Mouse (Mus musculus): ENCODE results near the gene Syt5. TPM values are rescaled to one million over a fixed set of nuclear protein-coding genes. Genes with fewer than 3 reads are reported as not detected.

Gene Syt5
- total RNA-seq, 1 experiment: 3.0 TPM

GRCm38 (mm10) chr7:4513829-4514712 is 33.3 kb downstream of the Syt5 start:
- in situ Hi-C loops (cut with MboI; ENCODE audit: low sequenced_read_pairs in 2 of 2, unreplicated experiment in 2 of 2): no loop called here
- Histone ChIP-seq H3K27ac (ENCODE audit: insufficient read depth, low read depth, low read length, poor library complexity, severe bottlenecking) (no peak overlapping the region), H3K9ac (ENCODE audit: insufficient read depth, low read depth, low read length, poor library complexity, severe bottlenecking) (peak overlapping the region; percentile 25; the same call in 1 of the 2 replicates), H3K4me3 (ENCODE audit: insufficient read depth in 1 of 2, low read depth in 1 of 2, low read length in 2 of 2, poor library complexity in 1 of 2, severe bottlenecking in 1 of 2) (no peak overlapping the region), H3K36me3 (ENCODE audit: control insufficient read depth, insufficient read depth, low read length, poor library complexity, severe bottlenecking) (no peaks in the 10 kb centered on the region), H3K9me3 (ENCODE audit: control insufficient read depth, insufficient read depth, low read depth, low read length) (no peaks in the 10 kb centered on the region), H3K4me1 (ENCODE audit: control insufficient read depth in 2 of 2, insufficient read depth in 2 of 2, low read length in 2 of 2, poor library complexity in 1 of 2) (peaks cover 2 to 22% of the 10 kb centered on the region in 2 experiments; a peak in 3 of 4 replicates)
- TF ChIP-seq ZC3H11A (IDR thresholded peaks at IDR 0.05; ENCODE audit: borderline replicate concordance, low read depth, low read length) (no peak), HCFC1 (IDR thresholded peaks at IDR 0.05; ENCODE audit: borderline replicate concordance, insufficient read depth, low read length) (no peak), MAFK (IDR thresholded peaks at IDR 0.05; ENCODE audit: insufficient read depth, low read depth, low read length) (no peak), ZNF384 (IDR thresholded peaks at IDR 0.05; ENCODE audit: low read depth, low read length) (no peak), CHD2 (IDR thresholded peaks at IDR 0.05; ENCODE audit: low read depth, low read length) (no peak)
- no peak for DNase-seq (ENCODE audit: low read depth, low spot score)

- Histone ChIP-seq H3K9me3 (ENCODE audit: control insufficient read depth, insufficient read depth, low read depth, low read length) (no peaks in the 10 kb centered on the region), H3K9ac (ENCODE audit: insufficient read depth, low read depth, low read length, poor library complexity, severe bottlenecking) (peak overlapping the region; percentile 25; the same call in 1 of the 2 replicates), H3K4me3 (ENCODE audit: insufficient read depth in 1 of 2, low read depth in 1 of 2, low read length in 2 of 2, poor library complexity in 1 of 2, severe bottlenecking in 1 of 2) (no peak overlapping the region), H3K4me1 (ENCODE audit: control insufficient read depth in 2 of 2, insufficient read depth in 2 of 2, low read length in 2 of 2, poor library complexity in 1 of 2) (peaks cover 2 to 30% of the 10 kb centered on the region in 2 experiments; a peak in 3 of 4 replicates), H3K27ac (ENCODE audit: insufficient read depth, low read depth, low read length, poor library complexity, severe bottlenecking) (no peak overlapping the region), H3K36me3 (ENCODE audit: control insufficient read depth, insufficient read depth, low read length, poor library complexity, severe bottlenecking) (no peaks in the 10 kb centered on the region)
- no peak for DNase-seq (ENCODE audit: low read depth, low spot score)
- no peak for TF ChIP-seq CHD2 (IDR thresholded peaks at IDR 0.05; ENCODE audit: low read depth, low read length)
- TF ChIP-seq ZNF384 (IDR thresholded peaks at IDR 0.05; ENCODE audit: low read depth, low read length): peak; percentile 83
- in situ Hi-C loops (cut with MboI; ENCODE audit: low sequenced_read_pairs in 2 of 2, unreplicated experiment in 2 of 2): no loop called here
Observed at GRCm38 (mm10) chr7:4513236-4513635, 34.1 kb downstream of the Syt5 start.

- no peak for DNase-seq (ENCODE audit: low read depth, low spot score)
- Histone ChIP-seq H3K36me3 (ENCODE audit: control insufficient read depth, insufficient read depth, low read length, poor library complexity, severe bottlenecking) (no peaks in the 10 kb centered on the region), H3K27ac (ENCODE audit: insufficient read depth, low read depth, low read length, poor library complexity, severe bottlenecking) (no peak overlapping the region), H3K4me1 (ENCODE audit: control insufficient read depth in 2 of 2, insufficient read depth in 2 of 2, low read length in 2 of 2, poor library complexity in 1 of 2) (peaks cover 2 to 29% of the 10 kb centered on the region in 2 experiments; a peak in 3 of 4 replicates), H3K9me3 (ENCODE audit: control insufficient read depth, insufficient read depth, low read depth, low read length) (no peaks in the 10 kb centered on the region), H3K9ac (ENCODE audit: insufficient read depth, low read depth, low read length, poor library complexity, severe bottlenecking) (no peak overlapping the region), H3K4me3 (ENCODE audit: insufficient read depth in 1 of 2, low read depth in 1 of 2, low read length in 2 of 2, poor library complexity in 1 of 2, severe bottlenecking in 1 of 2) (no peak overlapping the region)
- in situ Hi-C loops (cut with MboI; ENCODE audit: low sequenced_read_pairs in 2 of 2, unreplicated experiment in 2 of 2): no loop called here
- TF ChIP-seq CHD2 (IDR thresholded peaks at IDR 0.05; ENCODE audit: low read depth, low read length) (no peak), ZNF384 (IDR thresholded peaks at IDR 0.05; ENCODE audit: low read depth, low read length) (no peak)
Observed at GRCm38 (mm10) chr7:4511489-4512224, 35.7 kb downstream of the Syt5 start.

GRCm38 (mm10) chr7:4509863-4510608 is 37.3 kb downstream of the Syt5 start:
- no peaks in the 10 kb centered on the region for H3K36me3 ChIP-seq (ENCODE audit: control insufficient read depth, insufficient read depth, low read length, poor library complexity, severe bottlenecking)
- H3K9ac ChIP-seq (ENCODE audit: insufficient read depth, low read depth, low read length, poor library complexity, severe bottlenecking): peak overlapping the region; percentile 57; the same call in 1 of the 2 replicates
- TF ChIP-seq ZNF384 (IDR thresholded peaks at IDR 0.05; ENCODE audit: low read depth, low read length): no peak
- no peak for TF ChIP-seq HCFC1 (IDR thresholded peaks at IDR 0.05; ENCODE audit: borderline replicate concordance, insufficient read depth, low read length)
- TF ChIP-seq ZC3H11A (IDR thresholded peaks at IDR 0.05; ENCODE audit: borderline replicate concordance, low read depth, low read length): no peak
- no peak for TF ChIP-seq CHD2 (IDR thresholded peaks at IDR 0.05; ENCODE audit: low read depth, low read length)
- no peak for TF ChIP-seq MAFK (IDR thresholded peaks at IDR 0.05; ENCODE audit: insufficient read depth, low read depth, low read length)
- H3K4me1 ChIP-seq (ENCODE audit: control insufficient read depth in 2 of 2, insufficient read depth in 2 of 2, low read length in 2 of 2, poor library complexity in 1 of 2): peaks cover 0 to 19% of the 10 kb centered on the region in 2 experiments; a peak in 2 of 4 replicates
- no peaks in the 10 kb centered on the region for H3K9me3 ChIP-seq (ENCODE audit: control insufficient read depth, insufficient read depth, low read depth, low read length)
- peak; percentile 84 for DNase-seq (ENCODE audit: low read depth, low spot score)
- H3K27ac ChIP-seq (ENCODE audit: insufficient read depth, low read depth, low read length, poor library complexity, severe bottlenecking): no peak overlapping the region
- H3K4me3 ChIP-seq (ENCODE audit: insufficient read depth in 1 of 2, low read depth in 1 of 2, low read length in 2 of 2, poor library complexity in 1 of 2, severe bottlenecking in 1 of 2): peak overlapping the region; percentile 5 to 26; a peak in 2 of 4 replicates
- in situ Hi-C loops (cut with MboI; ENCODE audit: low sequenced_read_pairs in 2 of 2, unreplicated experiment in 2 of 2): no loop called here
